Mouse (Mus musculus): ENCODE measurements around the gene Slc15a4.

The Slc15a4 gene

DNA sequence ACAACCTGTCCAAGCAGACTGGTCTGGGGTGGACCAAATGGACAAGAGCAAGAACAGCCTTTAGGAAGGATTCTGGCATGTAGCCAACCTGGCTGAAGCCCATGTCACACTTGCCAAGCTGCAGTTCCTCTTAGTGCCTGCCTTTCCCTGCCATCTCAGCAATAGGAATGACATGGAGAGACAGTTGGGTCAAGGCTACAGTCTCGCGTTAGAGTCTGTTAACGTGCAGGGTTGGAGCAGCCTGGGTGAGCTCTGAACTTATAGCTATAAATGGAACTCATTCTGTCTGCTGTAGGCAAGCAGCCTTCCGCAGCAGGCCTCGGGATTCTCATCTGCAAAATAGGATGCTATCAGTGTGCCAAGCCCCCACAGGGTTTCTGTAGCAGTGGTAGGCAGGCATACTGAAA lies 86.1 kb downstream of the Slc15a4 start:
- no peak for DNase-seq (ENCODE audit: extremely low spot score, low spot score)

Measured in neural tube, embryonic 10.5 days (tissue).